Mouse (Mus musculus) spleen, adult 2 months (tissue): ENCODE data around the gene Il17ra.

ENCODE experiments used
- CTCF ChIP-seq: fragments of 200-500 bp; IDR thresholded peaks from 2 replicates; pipeline ENCODE4 v1.5.1; 2011; ENCODE audit warnings: mild to moderate bottlenecking, inconsistent platforms; ENCODE audit not compliant: insufficient read depth, insufficient read length, insufficient replicate concordance; ENCODE audit errors: extremely low read depth
- POLR2A ChIP-seq: fragments of 200-500 bp; IDR thresholded peaks from 2 replicates; pipeline ENCODE4 v1.6.1; 2011; ENCODE audit warnings: low read depth, low read length, inconsistent platforms

- TF ChIP-seq POLR2A (no peak), CTCF (no peak)
Observed at GRCm38 (mm10) chr6:120517311-120517710, 54.3 kb downstream of the Il17ra start.
